Mouse (Mus musculus): ENCODE measurements around the gene Gm15262. TPM values are rescaled to one million over a fixed set of nuclear protein-coding genes. Genes with fewer than 3 reads are reported as not detected.

Gene Gm15262
- polyA plus RNA-seq, 1 experiment from 2014 or later: not detected

DNA sequence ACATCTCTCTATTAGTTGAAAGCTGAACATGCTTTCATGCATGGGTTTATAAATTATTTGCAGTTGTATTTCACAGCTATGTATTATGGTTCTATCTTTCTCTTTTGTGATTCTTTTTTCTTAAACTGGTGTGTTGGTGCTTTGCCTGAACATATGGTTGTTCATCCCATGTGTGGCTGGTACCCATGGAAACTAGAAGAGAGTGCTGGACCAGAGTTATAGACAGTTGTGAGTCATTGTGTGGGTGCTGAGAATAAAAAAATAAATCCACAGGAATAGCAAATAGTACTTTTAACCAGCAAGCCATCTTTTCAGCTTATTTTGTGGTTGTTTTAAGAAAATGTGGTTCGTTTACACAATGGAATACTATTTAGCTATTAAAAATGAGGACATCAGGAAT is 123.9 kb downstream of the Gm15262 start:
- Histone ChIP-seq H3K4me2 (replicated peaks; ENCODE audit: low read depth, low read length) (no peak overlapping the region), H3K27me3 (ENCODE audit: control insufficient read depth, insufficient read depth, low read length) (no peaks in the 10 kb centered on the region), H3K9ac (replicated peaks; ENCODE audit: low read depth, low read length) (no peak overlapping the region), H3K27ac (ENCODE audit: low read length) (no peak overlapping the region), H3K4me1 (ENCODE audit: control insufficient read depth, insufficient read depth, low read length) (no peaks in the 10 kb centered on the region), H3K36me3 (ENCODE audit: control insufficient read depth, insufficient read depth, low read length) (no peaks in the 10 kb centered on the region), H3K9me3 (ENCODE audit: control insufficient read depth, low read depth, low read length) (no peaks in the 10 kb centered on the region), H3K4me3 (ENCODE audit: low read depth, low read length) (no peak overlapping the region)
- no peak for ATAC-seq (ENCODE audit: insufficient number of reproducible peaks, insufficient read depth, low FRiP score, low read depth)
- WGBS: 73% methylated on average over 1 of the region's 1 CpGs

Other genes starting within 250 kb of the Gm15262 start
- 5.5 and 6.2 TPM in 2 replicates for gene Scml2, start 170.3 kb upstream of the Gm15262 start, polyA plus RNA-seq (2014; fragmentation: Nextera tagmentation; extraction: Ambion mirVana)